Mouse (Mus musculus): ENCODE results near the gene Large1. TPM values are rescaled to one million over a fixed set of nuclear protein-coding genes. Genes with fewer than 3 reads are reported as not detected.

The Large1 gene
- total and polyA plus RNA-seq, 3 experiments, result not detected

GRCm38 (mm10) chr8:73234209-73234608 is 119.1 kb downstream of the Large1 start:
- Histone ChIP-seq H3K36me3 (replicated peaks in 1 of 2; ENCODE audit: control insufficient read depth in 1 of 2, insufficient read depth in 1 of 2, low read length in 1 of 2) (no peaks in the 10 kb centered on the region), H3K27ac (ENCODE audit: insufficient read depth, low read depth) (no peak overlapping the region), H3K9me3 (replicated peaks; ENCODE audit: low read length) (no peaks in the 10 kb centered on the region), H3K79me2 (replicated peaks; ENCODE audit: control insufficient read depth, extremely low read depth, insufficient read depth, poor library complexity, severe bottlenecking) (no peaks in the 10 kb centered on the region), H3K27me3 (replicated peaks) (no peaks in the 10 kb centered on the region), H3K4me2 (ENCODE audit: insufficient read depth, low read depth, poor library complexity, severe bottlenecking) (no peak overlapping the region), H3K9ac (ENCODE audit: insufficient read depth, low read depth) (no peak overlapping the region), H3K4me1 (ENCODE audit: control insufficient read depth in 1 of 2, insufficient read depth in 2 of 2) (no peaks in the 10 kb centered on the region), H3K4me3 (replicated peaks in 1 of 3; ENCODE audit: low read depth in 2 of 3, low read length in 2 of 3, poor library complexity in 1 of 3) (no peak overlapping the region)
- TF ChIP-seq TBP (conservative IDR thresholded peaks at IDR 0.05; ENCODE audit: low read depth, low read length) (no peak), IRF4 (IDR thresholded peaks at IDR 0.05; ENCODE audit: low read depth, low read length) (no peak), MAX (IDR thresholded peaks at IDR 0.05; ENCODE audit: low read length) (no peak), ZKSCAN1 (IDR thresholded peaks at IDR 0.05; ENCODE audit: borderline replicate concordance, low read depth, low read length) (no peak), TCF12 (IDR thresholded peaks at IDR 0.05; ENCODE audit: low read depth, low read length) (no peak), JUND (conservative IDR thresholded peaks at IDR 0.05; ENCODE audit: low read depth, low read length) (no peak), USF2 (conservative IDR thresholded peaks at IDR 0.05; ENCODE audit: low read depth, low read length) (no peak)
- dilution Hi-C loops (cut with MboI; ENCODE audit: extremely low pct_ligation_motif_present, extremely low pct_unique_long_range_greater_than_20kb, low sequenced_read_pairs), result no loop called here
- no peak for DNase-seq (ENCODE audit: extremely low read depth)
- in situ Hi-C loops (cut with MboI; ENCODE audit: low pct_ligation_motif_present, low pct_unique_long_range_greater_than_20kb, low sequenced_read_pairs), result no loop called here

DNA sequence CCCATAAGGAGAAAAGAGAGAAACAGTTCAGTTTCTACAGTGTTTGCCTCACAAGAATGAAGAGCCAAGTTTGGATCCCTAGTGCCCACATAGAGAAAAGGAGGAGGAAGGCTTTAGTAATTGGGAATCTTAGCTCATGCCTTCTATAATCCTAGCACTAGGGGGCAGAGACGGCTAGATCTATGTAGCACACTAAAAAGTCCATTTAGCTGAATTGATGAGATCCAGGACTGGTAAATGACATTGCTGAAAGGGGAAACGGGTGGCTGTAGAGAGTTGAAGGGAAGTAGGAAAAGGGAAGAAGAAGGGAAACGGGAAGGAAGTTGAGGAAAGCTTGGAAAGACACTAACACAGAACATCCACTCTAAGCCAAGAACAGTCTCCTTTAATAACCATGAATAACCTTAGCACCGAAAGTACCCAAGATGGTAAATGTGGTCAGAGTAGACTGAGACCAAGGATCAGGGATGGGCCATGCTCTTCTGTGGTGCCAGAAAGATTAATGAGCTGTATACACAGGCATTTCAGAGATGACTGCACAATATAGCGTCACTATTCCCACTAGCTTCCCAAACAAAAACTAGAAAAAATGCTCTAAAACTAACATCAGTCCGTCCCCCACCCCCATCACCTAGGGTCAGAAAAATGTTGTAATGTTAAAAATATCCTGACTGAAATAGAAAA is 119.8 kb downstream of the Large1 start:
- H3K4me1 ChIP-seq (ENCODE audit: control insufficient read depth in 1 of 2, insufficient read depth in 2 of 2), result no peaks in the 10 kb centered on the region
- dilution Hi-C loops (cut with MboI; ENCODE audit: extremely low pct_ligation_motif_present, extremely low pct_unique_long_range_greater_than_20kb, low sequenced_read_pairs), result no loop called here
- H3K27ac ChIP-seq (ENCODE audit: insufficient read depth, low read depth), result no peak overlapping the region
- no peak overlapping the region for H3K9ac ChIP-seq (ENCODE audit: insufficient read depth, low read depth)
- H3K4me3 ChIP-seq (replicated peaks in 1 of 3; ENCODE audit: low read depth in 2 of 3, low read length in 2 of 3, poor library complexity in 1 of 3), result no peak overlapping the region
- TF ChIP-seq GABPA (IDR thresholded peaks at IDR 0.05; ENCODE audit: insufficient replicate concordance, low read depth, low read length) (no peak), SMC3 (IDR thresholded peaks at IDR 0.05; ENCODE audit: low read depth, low read length) (peak; percentile 9; the same call in 1 of the 2 replicates), RAD21 (IDR thresholded peaks at IDR 0.05; ENCODE audit: low read depth, low read length) (peak; percentile 38), CTCF (conservative IDR thresholded peaks at IDR 0.05 in 1 of 2, IDR thresholded peaks at IDR 0.05 in 1 of 2; ENCODE audit: low read depth in 2 of 2, low read length in 2 of 2) (peak in 1 of 2 experiments; percentile 39; a peak in 2 of 4 replicates), PAX5 (IDR thresholded peaks at IDR 0.05; ENCODE audit: low read length) (no peak), JUND (conservative IDR thresholded peaks at IDR 0.05; ENCODE audit: low read depth, low read length) (no peak)
- no peaks in the 10 kb centered on the region for H3K79me2 ChIP-seq (replicated peaks; ENCODE audit: control insufficient read depth, extremely low read depth, insufficient read depth, poor library complexity, severe bottlenecking)
- peak; percentile 1 for DNase-seq (ENCODE audit: extremely low read depth)
- no peak overlapping the region for H3K4me2 ChIP-seq (ENCODE audit: insufficient read depth, low read depth, poor library complexity, severe bottlenecking)
- no peaks in the 10 kb centered on the region for H3K9me3 ChIP-seq (replicated peaks; ENCODE audit: low read length)
- no peaks in the 10 kb centered on the region for H3K36me3 ChIP-seq (replicated peaks in 1 of 2; ENCODE audit: control insufficient read depth in 1 of 2, insufficient read depth in 1 of 2, low read length in 1 of 2)
- in situ Hi-C loops (cut with MboI; ENCODE audit: low pct_ligation_motif_present, low pct_unique_long_range_greater_than_20kb, low sequenced_read_pairs), result no loop called here
- H3K27me3 ChIP-seq (replicated peaks), result no peaks in the 10 kb centered on the region

GRCm38 (mm10) chr8:73226841-73227240 is 126.5 kb downstream of the Large1 start:
- dilution Hi-C loops (cut with MboI; ENCODE audit: extremely low pct_ligation_motif_present, extremely low pct_unique_long_range_greater_than_20kb, low sequenced_read_pairs) (no loop called here), in situ Hi-C loops (cut with MboI; ENCODE audit: low pct_ligation_motif_present, low pct_unique_long_range_greater_than_20kb, low sequenced_read_pairs) (no loop called here)

More at GRCm38 (mm10) chr8:73226841-73227240, 126.5 kb downstream of the Large1 start:
- Histone ChIP-seq H3K9ac (ENCODE audit: insufficient read depth, low read depth) (no peak overlapping the region), H3K9me3 (replicated peaks; ENCODE audit: low read length) (peaks cover 7% of the 10 kb centered on the region), H3K27me3 (replicated peaks) (no peaks in the 10 kb centered on the region), H3K4me1 (ENCODE audit: control insufficient read depth in 1 of 2, insufficient read depth in 2 of 2) (no peaks in the 10 kb centered on the region), H3K27ac (ENCODE audit: insufficient read depth, low read depth) (no peak overlapping the region), H3K36me3 (replicated peaks in 1 of 2; ENCODE audit: control insufficient read depth in 1 of 2, insufficient read depth in 1 of 2, low read length in 1 of 2) (no peaks in the 10 kb centered on the region), H3K4me2 (ENCODE audit: insufficient read depth, low read depth, poor library complexity, severe bottlenecking) (no peak overlapping the region), H3K79me2 (replicated peaks; ENCODE audit: control insufficient read depth, extremely low read depth, insufficient read depth, poor library complexity, severe bottlenecking) (no peaks in the 10 kb centered on the region), H3K4me3 (replicated peaks in 1 of 3; ENCODE audit: low read depth in 2 of 3, low read length in 2 of 3, poor library complexity in 1 of 3) (no peak overlapping the region)
- no peak for TF ChIP-seq UBTF (IDR thresholded peaks at IDR 0.05; ENCODE audit: low read depth, low read length)
- no peak for TF ChIP-seq HCFC1 (IDR thresholded peaks at IDR 0.05; ENCODE audit: low read depth, low read length)
- TF ChIP-seq MAZ (IDR thresholded peaks at IDR 0.05; ENCODE audit: low read depth, low read length), result no peak
- TF ChIP-seq CHD2 (IDR thresholded peaks at IDR 0.05; ENCODE audit: low read length), result no peak
- no peak for TF ChIP-seq ZC3H11A (IDR thresholded peaks at IDR 0.05; ENCODE audit: low read depth, low read length)
- no peak for TF ChIP-seq BHLHE40 (IDR thresholded peaks at IDR 0.05; ENCODE audit: low read depth, low read length)
- no peak for TF ChIP-seq NRF1 (IDR thresholded peaks at IDR 0.05; ENCODE audit: low read depth, low read length)
- no peak for TF ChIP-seq E2F4 (IDR thresholded peaks at IDR 0.05; ENCODE audit: insufficient replicate concordance, low read depth, low read length)
- no peak for TF ChIP-seq CTCF (conservative IDR thresholded peaks at IDR 0.05 in 1 of 2, IDR thresholded peaks at IDR 0.05 in 1 of 2; ENCODE audit: low read depth in 2 of 2, low read length in 2 of 2)
- TF ChIP-seq ZKSCAN1 (IDR thresholded peaks at IDR 0.05; ENCODE audit: borderline replicate concordance, low read depth, low read length), result no peak
- TF ChIP-seq POLR2AphosphoS2 (IDR thresholded peaks at IDR 0.05; ENCODE audit: low read depth, low read length), result no peak
- no peak for TF ChIP-seq JUN (IDR thresholded peaks at IDR 0.05; ENCODE audit: insufficient read depth, low read depth, low read length)
- DNase-seq (ENCODE audit: extremely low read depth), result no peak

Data from CH12.LX (cell line).